Mouse (Mus musculus): ENCODE measurements at regions not wholly inside any gene's neighbourhood (a gene's known extent, or its start where the extent isn't known, plus 50 kb on each side); places are given as distances from the start of the nearest gene placed in this dataset.

DNA sequence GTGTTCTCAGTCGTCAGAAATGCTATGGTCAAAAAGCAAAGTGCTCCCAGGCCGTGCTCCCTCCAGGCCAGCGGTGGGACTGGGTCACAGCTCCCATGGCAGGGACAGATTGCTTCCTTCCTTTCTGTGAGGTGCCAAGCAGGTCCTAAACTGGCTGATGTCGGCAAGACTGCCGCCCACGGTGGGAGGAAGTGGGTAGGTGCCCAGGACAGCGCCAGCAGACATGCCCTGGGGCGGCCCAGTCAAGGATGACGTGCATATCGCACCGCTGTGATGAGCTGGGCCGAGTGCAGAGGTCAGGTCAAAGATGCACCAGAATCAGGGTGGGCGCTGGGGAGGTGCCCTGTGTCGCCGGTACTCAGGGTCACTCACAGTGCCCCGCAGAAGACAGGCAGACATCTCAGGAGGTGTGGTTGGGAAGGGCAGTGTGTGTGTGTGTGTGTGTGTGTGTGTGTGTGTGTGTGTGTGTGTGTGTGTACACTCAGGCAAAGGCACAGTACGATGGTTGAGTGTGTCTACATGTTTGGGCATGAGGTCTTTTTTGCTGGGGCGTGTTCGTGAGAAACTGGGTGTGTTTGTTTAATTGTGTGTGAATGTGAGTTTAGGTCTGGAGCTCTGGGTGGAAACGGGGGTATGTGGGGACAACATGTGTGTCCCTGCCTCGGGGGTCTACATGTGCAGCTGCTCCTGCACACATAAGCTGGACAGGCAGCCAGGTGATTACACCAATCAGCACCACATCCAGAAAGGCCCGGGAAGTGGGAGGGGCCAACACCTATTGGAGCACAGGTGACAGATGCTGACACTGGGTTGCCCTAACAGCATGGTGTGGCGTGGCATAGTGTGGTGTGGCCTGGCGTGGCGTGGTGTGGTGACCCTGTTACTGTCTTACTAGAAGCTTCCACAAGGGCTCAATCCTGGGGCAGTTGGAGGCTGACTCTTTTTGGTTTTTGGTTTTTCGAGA is 100.5 kb upstream of the Ptpn1 start:
- no peaks in the 10 kb centered on the region for H3K79me2 ChIP-seq (replicated peaks; ENCODE audit: control insufficient read depth, extremely low read depth, insufficient read depth, poor library complexity, severe bottlenecking)

DNA sequence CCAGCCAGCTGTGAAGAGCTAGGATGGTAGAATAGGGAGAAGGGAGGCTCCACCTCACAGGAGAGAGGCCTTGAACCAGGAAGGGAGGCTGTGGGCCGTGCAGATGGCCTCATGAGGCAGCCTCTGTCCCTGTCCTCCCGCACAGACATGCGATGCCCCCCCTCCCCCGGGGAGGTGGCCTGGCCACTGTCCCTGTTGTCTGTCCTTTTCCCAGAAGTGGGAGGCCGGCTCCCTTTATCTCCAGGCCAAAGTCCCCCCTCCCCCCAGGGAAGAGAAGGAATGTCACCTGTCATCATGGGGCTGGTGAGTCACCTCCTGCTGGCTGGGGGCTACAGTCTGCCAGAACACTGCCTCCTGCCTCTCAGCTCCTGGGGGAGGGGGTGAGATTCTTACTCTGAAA is 103.6 kb upstream of the Ptpn1 start:
- H3K27me3 ChIP-seq (replicated peaks): peaks cover 89% of the 10 kb centered on the region
- no peak overlapping the region for H3K4me3 ChIP-seq (replicated peaks in 1 of 3; ENCODE audit: low read depth in 2 of 3, low read length in 2 of 3, poor library complexity in 1 of 3)
- no peaks in the 10 kb centered on the region for H3K79me2 ChIP-seq (replicated peaks; ENCODE audit: control insufficient read depth, extremely low read depth, insufficient read depth, poor library complexity, severe bottlenecking)
- no peaks in the 10 kb centered on the region for H3K36me3 ChIP-seq (replicated peaks in 1 of 2; ENCODE audit: control insufficient read depth in 1 of 2, insufficient read depth in 1 of 2, low read length in 1 of 2)
- no peak overlapping the region for H3K27ac ChIP-seq (ENCODE audit: insufficient read depth, low read depth)
- dilution Hi-C loops (cut with MboI; ENCODE audit: extremely low pct_ligation_motif_present, extremely low pct_unique_long_range_greater_than_20kb, low sequenced_read_pairs): no loop called here
- H3K9ac ChIP-seq (ENCODE audit: insufficient read depth, low read depth): no peak overlapping the region
- in situ Hi-C loops (cut with MboI; ENCODE audit: low pct_ligation_motif_present, low pct_unique_long_range_greater_than_20kb, low sequenced_read_pairs): no loop called here
- no peaks in the 10 kb centered on the region for H3K4me1 ChIP-seq (ENCODE audit: control insufficient read depth in 1 of 2, insufficient read depth in 2 of 2)
- TF ChIP-seq RCOR1 (conservative IDR thresholded peaks at IDR 0.05; ENCODE audit: low read depth, low read length): no peak
- TF ChIP-seq EP300 (IDR thresholded peaks at IDR 0.05; ENCODE audit: low read length): no peak
- TF ChIP-seq JUND (conservative IDR thresholded peaks at IDR 0.05; ENCODE audit: low read depth, low read length): no peak
- no peak for TF ChIP-seq ELF1 (IDR thresholded peaks at IDR 0.05; ENCODE audit: low read depth, low read length)
- TF ChIP-seq ZKSCAN1 (IDR thresholded peaks at IDR 0.05; ENCODE audit: borderline replicate concordance, low read depth, low read length): no peak
- no peak for DNase-seq (ENCODE audit: extremely low read depth)
- no peaks in the 10 kb centered on the region for H3K9me3 ChIP-seq (replicated peaks; ENCODE audit: low read length)
- H3K4me2 ChIP-seq (ENCODE audit: insufficient read depth, low read depth, poor library complexity, severe bottlenecking): no peak overlapping the region

More for the DNA sequence above, 100.5 kb upstream of the Ptpn1 start:
- Histone ChIP-seq H3K4me3 (replicated peaks in 1 of 3; ENCODE audit: low read depth in 2 of 3, low read length in 2 of 3, poor library complexity in 1 of 3) (no peak overlapping the region), H3K4me2 (ENCODE audit: insufficient read depth, low read depth, poor library complexity, severe bottlenecking) (no peak overlapping the region), H3K4me1 (ENCODE audit: control insufficient read depth in 1 of 2, insufficient read depth in 2 of 2) (no peaks in the 10 kb centered on the region), H3K27ac (ENCODE audit: insufficient read depth, low read depth) (no peak overlapping the region), H3K27me3 (replicated peaks) (peaks cover 84% of the 10 kb centered on the region), H3K9me3 (replicated peaks; ENCODE audit: low read length) (peaks cover 13% of the 10 kb centered on the region), H3K9ac (ENCODE audit: insufficient read depth, low read depth) (no peak overlapping the region), H3K36me3 (replicated peaks in 1 of 2; ENCODE audit: control insufficient read depth in 1 of 2, insufficient read depth in 1 of 2, low read length in 1 of 2) (no peaks in the 10 kb centered on the region)
- dilution Hi-C loops (cut with MboI; ENCODE audit: extremely low pct_ligation_motif_present, extremely low pct_unique_long_range_greater_than_20kb, low sequenced_read_pairs): no loop called here
- no peak for TF ChIP-seq EP300 (IDR thresholded peaks at IDR 0.05; ENCODE audit: low read length)
- no peak for TF ChIP-seq HCFC1 (IDR thresholded peaks at IDR 0.05; ENCODE audit: low read depth, low read length)
- no peak for TF ChIP-seq MAFK (IDR thresholded peaks at IDR 0.05; ENCODE audit: insufficient replicate concordance, low read length)
- no peak for TF ChIP-seq CTCF (conservative IDR thresholded peaks at IDR 0.05 in 1 of 2, IDR thresholded peaks at IDR 0.05 in 1 of 2; ENCODE audit: low read depth in 2 of 2, low read length in 2 of 2)
- TF ChIP-seq NELFE (IDR thresholded peaks at IDR 0.05; ENCODE audit: low read depth, low read length): no peak
- no peak for TF ChIP-seq E2F4 (IDR thresholded peaks at IDR 0.05; ENCODE audit: insufficient replicate concordance, low read depth, low read length)
- no peak for TF ChIP-seq MYC (IDR thresholded peaks at IDR 0.05; ENCODE audit: low read depth, low read length)
- no peak for TF ChIP-seq ELF1 (IDR thresholded peaks at IDR 0.05; ENCODE audit: low read depth, low read length)
- no peak for TF ChIP-seq TBP (conservative IDR thresholded peaks at IDR 0.05; ENCODE audit: low read depth, low read length)
- TF ChIP-seq POLR2AphosphoS2 (IDR thresholded peaks at IDR 0.05; ENCODE audit: low read depth, low read length): no peak
- no peak for TF ChIP-seq JUN (IDR thresholded peaks at IDR 0.05; ENCODE audit: insufficient read depth, low read depth, low read length)
- no peak for TF ChIP-seq MAZ (IDR thresholded peaks at IDR 0.05; ENCODE audit: low read depth, low read length)
- no peak for TF ChIP-seq RCOR1 (conservative IDR thresholded peaks at IDR 0.05; ENCODE audit: low read depth, low read length)
- no peak for TF ChIP-seq JUND (conservative IDR thresholded peaks at IDR 0.05; ENCODE audit: low read depth, low read length)
- no peak for TF ChIP-seq ZMIZ1 (IDR thresholded peaks at IDR 0.05; ENCODE audit: low read depth, low read length)
- TF ChIP-seq TCF12 (IDR thresholded peaks at IDR 0.05; ENCODE audit: low read depth, low read length): no peak
- TF ChIP-seq CHD1 (IDR thresholded peaks at IDR 0.05; ENCODE audit: low read depth, low read length): no peak
- no peak for TF ChIP-seq GABPA (IDR thresholded peaks at IDR 0.05; ENCODE audit: insufficient replicate concordance, low read depth, low read length)
- DNase-seq (ENCODE audit: extremely low read depth): no peak
- in situ Hi-C loops (cut with MboI; ENCODE audit: low pct_ligation_motif_present, low pct_unique_long_range_greater_than_20kb, low sequenced_read_pairs): no loop called here
